Mouse (Mus musculus): ENCODE data around the gene Socs4. TPM values are rescaled to one million over a fixed set of nuclear protein-coding genes. Genes with fewer than 3 reads are reported as not detected.
"Not testable (repeated sequence)": the region's sequence is repeated elsewhere in the genome, so short reads cannot be mapped to it uniquely, and the experiment has no call there.

Socs4 gene
- polyA plus RNA-seq, 1 experiment from 2014 or later: 3.9 TPM

GRCm38 (mm10) chr14:47309061-47309460, 32.3 kb downstream of the Socs4 start:
- no peaks in the 10 kb centered on the region for H3K27me3 ChIP-seq (ENCODE audit: control insufficient read depth, insufficient read depth, low read length)
- 89% methylated on average over 1 of the region's 1 CpGs for WGBS (ENCODE audit: insufficient replicate concordance)
- H3K4me3 ChIP-seq (ENCODE audit: low read depth, low read length): no peak overlapping the region
- H3K36me3 ChIP-seq (ENCODE audit: control insufficient read depth, insufficient read depth, low read length): peaks cover 19% of the 10 kb centered on the region
- no peaks in the 10 kb centered on the region for H3K9me3 ChIP-seq (replicated peaks; ENCODE audit: control insufficient read depth, low read length)
- H3K4me1 ChIP-seq (ENCODE audit: control insufficient read depth, insufficient read depth, low read length): no peaks in the 10 kb centered on the region
- H3K9ac ChIP-seq (ENCODE audit: low read depth, low read length): no peak overlapping the region
- no peak overlapping the region for H3K27ac ChIP-seq (ENCODE audit: low read depth, low read length)
- no peak overlapping the region for H3K4me2 ChIP-seq
- ATAC-seq (replicated peaks; ENCODE audit: insufficient number of reproducible peaks, low FRiP score, low TSS enrichment): no peak

- WGBS (ENCODE audit: insufficient replicate concordance): 96% methylated on average over 18 of the region's 18 CpGs
- H3K4me1 ChIP-seq (ENCODE audit: control insufficient read depth, insufficient read depth, low read length): no peaks in the 10 kb centered on the region
- no peak overlapping the region for H3K4me3 ChIP-seq (ENCODE audit: low read depth, low read length)
- ATAC-seq (replicated peaks; ENCODE audit: insufficient number of reproducible peaks, low FRiP score, low TSS enrichment): no peak
- H3K9ac ChIP-seq (ENCODE audit: low read depth, low read length): no peak overlapping the region
- no peaks in the 10 kb centered on the region for H3K27me3 ChIP-seq (ENCODE audit: control insufficient read depth, insufficient read depth, low read length)
- no peaks in the 10 kb centered on the region for H3K9me3 ChIP-seq (replicated peaks; ENCODE audit: control insufficient read depth, low read length)
- no peak overlapping the region for H3K4me2 ChIP-seq
- no peak overlapping the region for H3K27ac ChIP-seq (ENCODE audit: low read depth, low read length)
- H3K36me3 ChIP-seq (ENCODE audit: control insufficient read depth, insufficient read depth, low read length): peaks cover 19% of the 10 kb centered on the region
Measured at GRCm38 (mm10) chr14:47310342-47311181, 33.8 kb downstream of the Socs4 start.

GRCm38 (mm10) chr14:47319362-47319761, 42.6 kb downstream of the Socs4 start:
- H3K27me3 ChIP-seq (ENCODE audit: control insufficient read depth, insufficient read depth, low read length): no peaks in the 10 kb centered on the region
- no peaks in the 10 kb centered on the region for H3K4me1 ChIP-seq (ENCODE audit: control insufficient read depth, insufficient read depth, low read length)
- H3K36me3 ChIP-seq (ENCODE audit: control insufficient read depth, insufficient read depth, low read length): peaks cover 5% of the 10 kb centered on the region
- no peak overlapping the region for H3K27ac ChIP-seq (ENCODE audit: low read depth, low read length)
- no peaks in the 10 kb centered on the region for H3K9me3 ChIP-seq (replicated peaks; ENCODE audit: control insufficient read depth, low read length)
- H3K4me3 ChIP-seq (ENCODE audit: low read depth, low read length): no peak overlapping the region
- no peak overlapping the region for H3K9ac ChIP-seq (ENCODE audit: low read depth, low read length)
- no peak overlapping the region for H3K4me2 ChIP-seq
- no peak for ATAC-seq (replicated peaks; ENCODE audit: insufficient number of reproducible peaks, low FRiP score, low TSS enrichment)
- 90% methylated on average over 5 of the region's 5 CpGs for WGBS (ENCODE audit: insufficient replicate concordance)

- 79% methylated on average over 5 of the region's 8 CpGs for WGBS (ENCODE audit: insufficient replicate concordance)
- not testable (repeated sequence) for H3K27me3 ChIP-seq (ENCODE audit: control insufficient read depth, insufficient read depth, low read length); H3K36me3 ChIP-seq (ENCODE audit: control insufficient read depth, insufficient read depth, low read length); H3K9me3 ChIP-seq (replicated peaks; ENCODE audit: control insufficient read depth, low read length); H3K4me1 ChIP-seq (ENCODE audit: control insufficient read depth, insufficient read depth, low read length); H3K4me2 ChIP-seq; H3K4me3 ChIP-seq (ENCODE audit: low read depth, low read length); H3K27ac ChIP-seq (ENCODE audit: low read depth, low read length); ATAC-seq (replicated peaks; ENCODE audit: insufficient number of reproducible peaks, low FRiP score, low TSS enrichment); H3K9ac ChIP-seq (ENCODE audit: low read depth, low read length)
Measured at GRCm38 (mm10) chr14:47321581-47321980, 44.9 kb downstream of the Socs4 start.

GRCm38 (mm10) chr14:47325965-47326761, 49.4 kb downstream of the Socs4 start:
- ATAC-seq (replicated peaks; ENCODE audit: insufficient number of reproducible peaks, low FRiP score, low TSS enrichment): no peak
- 0 out of 2 replicates have a peak, but pooled peaks cover 4% of the 10 kb centered on the region for H3K36me3 ChIP-seq (ENCODE audit: control insufficient read depth, insufficient read depth, low read length)

GRCm38 (mm10) chr14:47327347-47327746, 50.6 kb downstream of the Socs4 start:
- 93% methylated on average over 5 of the region's 5 CpGs for WGBS (ENCODE audit: insufficient replicate concordance)
- Histone ChIP-seq H3K27ac (ENCODE audit: low read depth, low read length) (no peak overlapping the region), H3K27me3 (ENCODE audit: control insufficient read depth, insufficient read depth, low read length) (no peaks in the 10 kb centered on the region), H3K4me1 (ENCODE audit: control insufficient read depth, insufficient read depth, low read length) (no peaks in the 10 kb centered on the region), H3K9me3 (replicated peaks; ENCODE audit: control insufficient read depth, low read length) (no peaks in the 10 kb centered on the region), H3K4me2 (no peak overlapping the region), H3K4me3 (ENCODE audit: low read depth, low read length) (no peak overlapping the region), H3K36me3 (ENCODE audit: control insufficient read depth, insufficient read depth, low read length) (0 out of 2 replicates have a peak, but pooled peaks cover 4% of the 10 kb centered on the region), H3K9ac (ENCODE audit: low read depth, low read length) (no peak overlapping the region)
- ATAC-seq (replicated peaks; ENCODE audit: insufficient number of reproducible peaks, low FRiP score, low TSS enrichment): no peak

More at GRCm38 (mm10) chr14:47325965-47326761, 49.4 kb downstream of the Socs4 start:
- H3K27me3 ChIP-seq (ENCODE audit: control insufficient read depth, insufficient read depth, low read length): no peaks in the 10 kb centered on the region
- no peak overlapping the region for H3K27ac ChIP-seq (ENCODE audit: low read depth, low read length)
- H3K9me3 ChIP-seq (replicated peaks; ENCODE audit: control insufficient read depth, low read length): no peaks in the 10 kb centered on the region
- no peak overlapping the region for H3K4me2 ChIP-seq
- H3K4me3 ChIP-seq (ENCODE audit: low read depth, low read length): no peak overlapping the region
- H3K4me1 ChIP-seq (ENCODE audit: control insufficient read depth, insufficient read depth, low read length): no peaks in the 10 kb centered on the region
- 88% methylated on average over 9 of the region's 9 CpGs for WGBS (ENCODE audit: insufficient replicate concordance)
- H3K9ac ChIP-seq (ENCODE audit: low read depth, low read length): no peak overlapping the region

GRCm38 (mm10) chr14:47331920-47332319, 55.2 kb downstream of the Socs4 start:
- no peak overlapping the region for H3K9ac ChIP-seq (ENCODE audit: low read depth, low read length)
- no peaks in the 10 kb centered on the region for H3K27me3 ChIP-seq (ENCODE audit: control insufficient read depth, insufficient read depth, low read length)
- no peaks in the 10 kb centered on the region for H3K36me3 ChIP-seq (ENCODE audit: control insufficient read depth, insufficient read depth, low read length)
- ATAC-seq (replicated peaks; ENCODE audit: insufficient number of reproducible peaks, low FRiP score, low TSS enrichment): no peak
- H3K4me2 ChIP-seq: no peak overlapping the region
- no peak overlapping the region for H3K4me3 ChIP-seq (ENCODE audit: low read depth, low read length)
- WGBS (ENCODE audit: insufficient replicate concordance): 48% methylated on average over 5 of the region's 5 CpGs
- H3K4me1 ChIP-seq (ENCODE audit: control insufficient read depth, insufficient read depth, low read length): no peaks in the 10 kb centered on the region
- no peaks in the 10 kb centered on the region for H3K9me3 ChIP-seq (replicated peaks; ENCODE audit: control insufficient read depth, low read length)
- no peak overlapping the region for H3K27ac ChIP-seq (ENCODE audit: low read depth, low read length)

GRCm38 (mm10) chr14:47334819-47335218, 58.1 kb downstream of the Socs4 start:
- 78% methylated on average over 4 of the region's 4 CpGs for WGBS (ENCODE audit: insufficient replicate concordance)
- ATAC-seq (replicated peaks; ENCODE audit: insufficient number of reproducible peaks, low FRiP score, low TSS enrichment): no peak
- H3K27ac ChIP-seq (ENCODE audit: low read depth, low read length): no peak overlapping the region

More at GRCm38 (mm10) chr14:47334819-47335218, 58.1 kb downstream of the Socs4 start:
- no peaks in the 10 kb centered on the region for H3K36me3 ChIP-seq (ENCODE audit: control insufficient read depth, insufficient read depth, low read length)
- no peaks in the 10 kb centered on the region for H3K27me3 ChIP-seq (ENCODE audit: control insufficient read depth, insufficient read depth, low read length)
- no peaks in the 10 kb centered on the region for H3K4me1 ChIP-seq (ENCODE audit: control insufficient read depth, insufficient read depth, low read length)
- no peak overlapping the region for H3K4me3 ChIP-seq (ENCODE audit: low read depth, low read length)
- no peaks in the 10 kb centered on the region for H3K9me3 ChIP-seq (replicated peaks; ENCODE audit: control insufficient read depth, low read length)
- no peak overlapping the region for H3K4me2 ChIP-seq
- H3K9ac ChIP-seq (ENCODE audit: low read depth, low read length): no peak overlapping the region

Data from heart, embryonic 11.5 days (tissue).